Mouse (Mus musculus): Measurements from ENCODE around the gene Tnfrsf22.

DNA sequence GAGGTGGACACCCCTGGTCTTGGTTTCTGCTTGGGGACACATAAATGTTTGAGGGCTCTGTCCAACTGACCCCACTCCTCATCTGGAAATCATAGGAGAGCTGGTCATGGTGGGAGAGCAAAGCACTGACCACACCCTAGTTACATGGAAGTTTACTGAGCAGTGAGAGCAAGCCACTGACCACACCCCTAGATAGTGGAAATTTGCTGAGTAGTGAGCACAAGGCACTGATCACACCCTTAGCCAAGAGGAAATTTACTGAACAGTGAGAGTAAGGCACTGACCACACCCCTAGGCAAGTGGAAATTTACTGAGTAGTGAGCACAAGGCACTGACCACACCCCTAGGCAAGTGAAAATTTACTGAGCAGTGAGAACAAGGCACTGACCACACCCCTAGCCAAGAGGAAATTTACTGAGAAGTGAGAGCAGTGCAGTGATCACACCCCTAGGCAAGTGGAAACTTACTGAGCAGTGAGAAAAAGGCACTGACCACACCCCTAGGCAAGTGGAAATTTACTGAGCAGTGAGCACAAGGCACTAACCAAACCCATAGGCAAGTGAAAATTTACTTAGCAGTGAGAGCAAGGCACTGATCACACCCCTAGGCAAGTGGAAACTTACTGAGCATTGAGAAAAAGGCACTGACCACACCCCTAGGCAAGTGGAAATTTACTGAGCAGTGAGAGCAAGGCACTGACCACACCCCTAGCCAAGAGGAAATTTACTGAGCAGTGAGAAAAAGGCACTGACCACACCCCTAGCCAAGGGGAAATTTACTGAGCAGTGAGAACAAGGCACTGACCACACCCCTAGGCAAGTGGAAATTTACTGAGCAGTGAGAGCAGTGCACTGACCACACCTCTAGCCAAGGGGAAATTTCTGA, 17.2 kb upstream of the Tnfrsf22 start:
- TF ChIP-seq CTCF (IDR thresholded peaks at IDR 0.05; ENCODE audit: control insufficient read depth, insufficient read depth, low read length), result no peak
- no peak for TF ChIP-seq POLR2A (IDR thresholded peaks at IDR 0.05; ENCODE audit: borderline replicate concordance, control insufficient read depth, low read depth, low read length)

Data from bone marrow, adult 2 months (tissue).